Mouse (Mus musculus): Measurements from ENCODE around the gene Cacna1s. TPM values are rescaled to one million over a fixed set of nuclear protein-coding genes. Genes with fewer than 3 reads are reported as not detected.

Cacna1s gene
- total RNA-seq, 2 experiments from 2014 or later, result 330 to 336 TPM

Other genes with a start within 250 kb of the Cacna1s start
- gene Lad1, start 234.2 kb upstream of the Cacna1s start, total RNA-seq (2021), result under 1 TPM; 0.39 to 0.44 TPM
- gene Tnnt2, start 216.4 kb upstream of the Cacna1s start, total RNA-seq (2021), result 100 to 1,000 TPM; 160 to 174 TPM
- gene Pkp1, start 133.5 kb upstream of the Cacna1s start, total RNA-seq (2021), result under 1 TPM; 0.42 to 0.49 TPM
- 10 to 100 TPM; 17.4 to 32.9 TPM for gene Igfn1, start 46.4 kb upstream of the Cacna1s start, total RNA-seq (2021)
- gene Tmem9, start 44.6 kb upstream of the Cacna1s start, total RNA-seq (2021), result 10 to 100 TPM; 43.6 to 63.7 TPM
- not detected for gene Ascl5, start 1.9 kb upstream of the Cacna1s start, total RNA-seq (2021)
- gene Kif21b, start 78.6 kb downstream of the Cacna1s start, total RNA-seq (2021), result 1 to 10 TPM; 1.9 TPM
- not detected for gene Mroh3, start 160.1 kb downstream of the Cacna1s start, total RNA-seq (2021)
- gene Inava, start 181.5 kb downstream of the Cacna1s start, total RNA-seq (2021), result under 1 TPM; 0.22 to 0.29 TPM
- not detected for gene Gpr25, start 208.1 kb downstream of the Cacna1s start, total RNA-seq (2021)

All from gastrocnemius, postnatal 4 days (tissue).